Mouse (Mus musculus) intestine, postnatal 0 days (tissue): ENCODE results near the gene Barhl2. TPM values are rescaled to one million over a fixed set of nuclear protein-coding genes. Genes with fewer than 3 reads are reported as not detected.

Source experiments
- ATAC-seq: fragments of 200-750 bp; cut with Nextera tagmentation; 2 replicates; pipeline ENCODE4 v1.8.0; 2017; ENCODE audit warnings: mild to moderate bottlenecking, moderate TSS enrichment, moderate library complexity
- H3K27ac ChIP-seq: fragments of 300-500 bp; sonication (generic); 2 replicates; pipeline ENCODE4 v1.5.1; 2014; ENCODE audit warnings: mild to moderate bottlenecking, low read depth, low read length, moderate library complexity
- H3K27me3 ChIP-seq: fragments of 300-500 bp; sonication (generic); replicated peaks from 2 replicates; pipeline ENCODE4 v1.6.1; 2014; ENCODE audit warnings: low read length, mixed read lengths; ENCODE audit not compliant: control insufficient read depth, insufficient read depth
- H3K36me3 ChIP-seq: fragments of 300-500 bp; sonication (generic); 2 replicates; pipeline ENCODE4 v1.6.1; 2014; ENCODE audit warnings: mild to moderate bottlenecking, moderate library complexity; ENCODE audit not compliant: control insufficient read depth, insufficient read depth
- H3K4me1 ChIP-seq: fragments of 300-500 bp; sonication (generic); replicated peaks from 2 replicates; pipeline ENCODE4 v1.6.1; 2014; ENCODE audit warnings: antibody characterized with exemption, low read length, mixed read lengths; ENCODE audit not compliant: control insufficient read depth, insufficient read depth
- H3K4me2 ChIP-seq: fragments of 300-500 bp; sonication (generic); replicated peaks from 2 replicates; pipeline ENCODE4 v1.6.1; 2014; ENCODE audit warnings: low read depth, mild to moderate bottlenecking, moderate library complexity
- H3K4me3 ChIP-seq: fragments of 300-500 bp; sonication (generic); 2 replicates; pipeline ENCODE4 v1.5.1; 2014; ENCODE audit warnings: low read depth, low read length
- H3K9ac ChIP-seq: fragments of 300-500 bp; sonication (generic); 2 replicates; pipeline ENCODE4 v1.6.1; 2014; ENCODE audit warnings: mild to moderate bottlenecking, low read depth, low read length
- H3K9me3 ChIP-seq: fragments of 300-500 bp; sonication (generic); 2 replicates; pipeline ENCODE4 v1.6.1; 2016; ENCODE audit warnings: mixed run types; ENCODE audit not compliant: control insufficient read depth
- CTCF ChIP-seq: sonication (generic); IDR thresholded peaks from 2 replicates; pipeline ENCODE4 v1.5.1; 2016; ENCODE audit warnings: low read depth, mild to moderate bottlenecking, control low read depth, antibody characterized with exemption, moderate library complexity
- WGBS: fragments of 180-500 bp; shearing (Covaris S2); extraction: QIAGEN DNeasy Blood & Tissue Kit; methylation state at CpG from one replicate; pipeline ENCODE4 v1.1.7; 2014; 5-methylcytosine and 5-hydroxymethylcytosine counted together
- polyA plus RNA-seq: library from polyadenylated mRNA; unstranded; fragments of >200 nt; fragmentation: Nextera tagmentation; extraction: Ambion mirVana; gene quantifications from 2 replicates; pipeline ENCODE4 v1.2.1, GENCODE M21; 2015

Barhl2 gene
- polyA plus RNA-seq, 1 experiment from 2014 or later = not detected

GRCm38 (mm10) chr5:106451681-106452440 is 6.1 kb downstream of the Barhl2 start:
- H3K27me3 ChIP-seq = peaks cover 93% of the 10 kb centered on the region
- ATAC-seq = no peak
- H3K27ac ChIP-seq = no peak overlapping the region

DNA sequence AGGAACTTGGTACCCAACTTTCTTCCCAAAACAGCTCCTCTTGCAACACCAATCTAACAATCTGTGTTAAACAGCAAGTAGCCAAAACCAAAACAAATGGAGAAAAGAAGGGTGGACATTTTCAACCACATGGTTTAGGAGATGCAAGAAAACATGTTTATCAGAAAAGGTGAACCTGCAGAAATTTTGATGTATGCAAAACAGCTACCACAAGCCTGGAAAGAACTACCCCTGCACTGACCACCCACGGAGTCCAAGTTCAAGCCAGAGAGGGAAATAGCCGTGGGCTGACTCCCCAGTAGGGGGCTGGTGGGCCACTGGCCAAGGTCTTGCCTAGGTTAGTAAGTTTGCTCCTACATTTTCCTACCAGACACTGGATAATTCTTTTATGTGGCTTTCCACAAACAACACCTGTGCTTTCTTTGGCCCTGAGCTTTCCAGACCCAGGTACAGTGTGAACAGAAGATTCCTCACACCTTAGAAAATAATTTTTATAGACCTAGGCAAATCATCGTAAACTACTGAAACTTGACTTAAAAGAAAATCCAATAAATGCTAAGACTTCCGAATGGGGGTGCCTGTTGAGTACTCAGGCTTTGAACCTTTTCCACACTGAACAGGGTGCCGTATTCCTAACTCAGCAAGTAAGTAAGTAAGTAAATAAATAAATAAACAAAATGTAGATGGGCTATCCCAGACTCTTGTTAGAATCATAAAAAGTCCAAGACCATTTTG is 7.4 kb downstream of the Barhl2 start:
- no peak for TF ChIP-seq CTCF
- H3K4me3 ChIP-seq = no peak overlapping the region
- peaks cover 94% of the 10 kb centered on the region for H3K27me3 ChIP-seq
- H3K36me3 ChIP-seq = no peaks in the 10 kb centered on the region
- 22% methylated on average over 5 of the region's 5 CpGs for WGBS
- H3K27ac ChIP-seq = no peak overlapping the region
- H3K9ac ChIP-seq = no peak overlapping the region
- H3K9me3 ChIP-seq = no peaks in the 10 kb centered on the region
- H3K4me1 ChIP-seq = no peaks in the 10 kb centered on the region
- ATAC-seq = no peak
- no peak overlapping the region for H3K4me2 ChIP-seq

More at GRCm38 (mm10) chr5:106451681-106452440, 6.1 kb downstream of the Barhl2 start:
- Histone ChIP-seq H3K36me3 (no peaks in the 10 kb centered on the region), H3K4me3 (no peak overlapping the region), H3K4me2 (no peak overlapping the region), H3K9ac (no peak overlapping the region), H3K9me3 (no peaks in the 10 kb centered on the region), H3K4me1 (no peaks in the 10 kb centered on the region)
- TF ChIP-seq CTCF = no peak
- WGBS = 2% methylated on average over 29 of the region's 32 CpGs

DNA sequence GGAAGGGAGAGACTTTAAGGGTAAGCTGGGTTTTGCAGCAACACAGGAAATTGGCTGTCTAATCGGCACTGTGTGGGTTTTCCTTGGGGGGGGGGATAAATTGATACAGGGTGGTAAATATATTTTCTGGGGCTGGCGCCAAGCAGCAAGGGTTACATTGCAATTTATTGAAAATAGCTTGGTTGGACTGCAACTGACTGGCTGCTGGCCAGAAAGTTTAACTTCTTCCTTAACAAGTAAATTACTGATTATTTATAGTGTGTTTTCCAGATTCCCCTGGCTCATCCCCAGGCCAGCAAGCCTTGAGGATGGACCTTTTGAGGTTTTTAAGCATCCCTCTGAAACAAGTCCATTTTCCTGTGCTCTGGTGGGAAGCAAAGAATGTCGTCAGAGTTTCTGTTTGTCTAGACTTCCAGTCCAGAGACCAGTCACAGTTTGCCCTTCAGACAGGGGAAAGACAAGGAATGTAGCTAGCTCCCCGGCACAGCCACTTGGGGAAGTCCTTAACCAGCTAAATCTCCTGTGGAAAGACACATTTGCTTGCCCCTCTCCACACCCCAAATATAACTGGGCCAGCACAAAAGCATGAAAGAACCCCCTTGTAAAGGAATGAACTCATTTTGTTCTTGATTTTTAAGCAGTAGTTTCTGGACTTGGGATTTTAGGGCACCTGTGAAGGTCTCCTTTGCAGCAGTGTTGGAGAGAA is 8.1 kb downstream of the Barhl2 start:
- Histone ChIP-seq H3K4me1 (no peaks in the 10 kb centered on the region), H3K27me3 (peaks cover 94% of the 10 kb centered on the region), H3K36me3 (no peaks in the 10 kb centered on the region), H3K4me2 (no peak overlapping the region), H3K27ac (no peak overlapping the region), H3K9me3 (no peaks in the 10 kb centered on the region), H3K4me3 (no peak overlapping the region), H3K9ac (no peak overlapping the region)
- TF ChIP-seq CTCF = no peak
- WGBS = 22% methylated on average over 4 of the region's 4 CpGs
- no peak for ATAC-seq

GRCm38 (mm10) chr5:106448798-106449125 is 9.2 kb downstream of the Barhl2 start:
- Histone ChIP-seq H3K36me3 (no peaks in the 10 kb centered on the region), H3K4me1 (no peaks in the 10 kb centered on the region), H3K9me3 (no peaks in the 10 kb centered on the region), H3K27me3 (peaks cover 83% of the 10 kb centered on the region), H3K4me3 (no peak overlapping the region), H3K27ac (no peak overlapping the region), H3K4me2 (no peak overlapping the region), H3K9ac (no peak overlapping the region)
- no peak for TF ChIP-seq CTCF
- ATAC-seq = no peak
- WGBS = 0% methylated on average over 6 of the region's 6 CpGs

DNA sequence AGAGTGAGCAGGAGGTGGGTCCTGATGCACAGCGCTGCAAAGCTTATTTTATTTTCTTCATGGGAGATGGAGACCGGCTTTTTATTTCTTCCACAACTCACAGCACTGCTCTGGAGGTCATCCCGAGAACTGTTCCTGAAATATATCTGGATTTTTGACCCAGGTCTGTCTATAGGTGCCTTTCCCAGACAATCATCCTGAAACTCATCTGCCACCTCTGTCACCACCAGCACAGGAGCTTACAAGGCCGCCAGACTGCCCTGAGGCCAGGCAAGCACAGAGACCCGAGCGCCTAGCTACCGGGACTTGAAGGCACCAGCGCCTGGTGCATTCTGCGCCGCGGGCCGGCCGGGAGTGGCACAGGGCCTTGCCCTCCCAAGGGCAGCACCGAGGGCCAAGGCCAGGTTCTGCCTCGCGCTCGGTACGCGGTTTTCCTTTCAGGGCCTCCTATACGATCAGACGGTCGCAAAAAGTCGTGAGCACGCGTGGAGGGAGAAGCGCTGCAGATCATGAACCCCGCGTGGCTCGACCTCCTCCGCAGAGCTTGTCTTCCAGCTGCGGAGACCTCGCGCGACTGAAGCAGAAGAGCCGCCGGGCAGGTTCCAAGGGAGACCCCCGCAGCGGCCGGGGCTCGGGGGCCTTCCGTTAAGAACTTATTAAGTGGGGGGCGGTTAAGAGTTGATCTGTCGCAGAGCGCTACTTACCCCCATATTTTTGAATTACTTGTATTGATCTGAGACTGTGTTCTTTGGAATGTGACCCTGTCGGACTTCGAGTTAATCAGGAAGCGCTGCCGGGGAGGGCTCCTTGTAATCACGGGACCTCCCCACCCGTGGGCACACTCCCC is 9.8 kb downstream of the Barhl2 start:
- Histone ChIP-seq H3K4me3 (no peak overlapping the region), H3K4me1 (no peaks in the 10 kb centered on the region), H3K4me2 (no peak overlapping the region), H3K27me3 (peaks cover 77% of the 10 kb centered on the region), H3K9me3 (no peaks in the 10 kb centered on the region), H3K9ac (no peak overlapping the region), H3K36me3 (no peaks in the 10 kb centered on the region), H3K27ac (no peak overlapping the region)
- 7% methylated on average over 50 of the region's 50 CpGs for WGBS
- TF ChIP-seq CTCF = no peak
- no peak for ATAC-seq
